Mouse (Mus musculus) heart, embryonic 15.5 days (tissue): ENCODE measurements around the gene Gm42878. TPM values are rescaled to one million over a fixed set of nuclear protein-coding genes. Genes with fewer than 3 reads are reported as not detected.
"Not testable (repeated sequence)": the region's sequence is repeated elsewhere in the genome, so short reads cannot be mapped to it uniquely, and the experiment has no call there.

ENCODE experiments used
- ATAC-seq: fragments of 200-750 bp; cut with Nextera tagmentation; replicated peaks from 2 replicates; pipeline ENCODE4 v1.8.0; 2017; ENCODE audit warnings: low read depth, moderate TSS enrichment; ENCODE audit not compliant: insufficient number of reproducible peaks, insufficient read depth, low FRiP score
- H3K27ac ChIP-seq: fragments of 300-500 bp; sonication (generic); 2 replicates; pipeline ENCODE4 v1.5.1; 2015; ENCODE audit warnings: mild to moderate bottlenecking, inconsistent platforms
- H3K27me3 ChIP-seq: fragments of 300-500 bp; sonication (generic); 2 replicates; pipeline ENCODE4 v1.6.1; 2015; ENCODE audit warnings: inconsistent platforms
- H3K36me3 ChIP-seq: fragments of 300-500 bp; sonication (generic); 2 replicates; pipeline ENCODE4 v1.6.1; 2015; ENCODE audit warnings: mild to moderate bottlenecking, inconsistent platforms
- H3K4me1 ChIP-seq: fragments of 300-500 bp; sonication (generic); replicated peaks from 2 replicates; pipeline ENCODE4 v1.6.1; 2015; ENCODE audit warnings: inconsistent platforms
- H3K4me2 ChIP-seq: fragments of 300-500 bp; sonication (generic); 2 replicates; pipeline ENCODE4 v1.6.1; 2015; ENCODE audit warnings: inconsistent platforms, mild to moderate bottlenecking, moderate library complexity
- H3K4me3 ChIP-seq: fragments of 300-500 bp; sonication (generic); 2 replicates; pipeline ENCODE4 v1.5.1; 2015; ENCODE audit warnings: mild to moderate bottlenecking, inconsistent platforms
- H3K9ac ChIP-seq: fragments of 300-500 bp; sonication (generic); 2 replicates; pipeline ENCODE4 v1.6.1; 2015; ENCODE audit warnings: mild to moderate bottlenecking, inconsistent platforms
- H3K9me3 ChIP-seq: fragments of 300-500 bp; sonication (generic); replicated peaks from 2 replicates; pipeline ENCODE4 v1.6.1; 2016; ENCODE audit warnings: inconsistent platforms
- WGBS: fragments of 180-500 bp; shearing (Covaris S2); methylation state at CpG from one replicate; pipeline ENCODE4 v1.1.7; 2015; ENCODE audit warnings: mixed read lengths; 5-methylcytosine and 5-hydroxymethylcytosine counted together
- polyA plus RNA-seq: library from polyadenylated mRNA; unstranded; fragments of >200 nt; fragmentation: Nextera tagmentation; extraction: Ambion mirVana; gene quantifications from 2 replicates; pipeline ENCODE4 v1.2.1, GENCODE M21; 2015

Gene Gm42878
- polyA plus RNA-seq, 1 experiment from 2014 or later: not detected

DNA sequence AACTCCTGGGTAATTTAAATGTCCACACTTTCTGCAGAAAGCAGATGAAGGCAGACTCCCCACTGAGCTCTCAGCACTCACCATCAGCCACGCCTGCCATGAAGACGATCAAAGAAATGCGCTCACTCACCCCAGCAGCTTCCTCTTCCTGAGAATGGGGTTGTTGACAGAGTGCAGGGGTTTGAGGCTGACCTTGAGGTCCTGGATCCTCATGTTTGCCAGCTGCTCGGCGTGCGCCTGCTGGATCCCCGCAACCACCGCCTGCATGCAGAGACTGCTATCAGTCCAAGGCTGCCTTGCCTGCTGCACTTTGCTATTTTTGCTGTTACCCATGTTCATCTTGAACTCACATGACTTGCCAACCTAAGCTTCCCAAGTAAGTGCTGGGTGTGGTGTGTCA is 18.3 kb downstream of the Gm42878 start:
- ATAC-seq: no peak
- Histone ChIP-seq H3K27ac (peak overlapping the region; percentile 22; the same call in 1 of the 2 replicates), H3K4me1 (0 out of 2 replicates have a peak, but pooled peaks cover 3% of the 10 kb centered on the region), H3K4me2 (no peak overlapping the region), H3K9me3 (no peaks in the 10 kb centered on the region), H3K27me3 (no peaks in the 10 kb centered on the region), H3K4me3 (no peak overlapping the region), H3K9ac (no peak overlapping the region), H3K36me3 (peaks cover 71% of the 10 kb centered on the region)
- WGBS: 53% methylated on average over 8 of the region's 8 CpGs

GRCm38 (mm10) chr5:121526526-121526925 is 18.8 kb downstream of the Gm42878 start:
- 77% methylated on average over 7 of the region's 7 CpGs for WGBS
- Histone ChIP-seq H3K4me3 (no peak overlapping the region), H3K27ac (no peak overlapping the region), H3K4me1 (0 out of 2 replicates have a peak, but pooled peaks cover 3% of the 10 kb centered on the region), H3K4me2 (no peak overlapping the region), H3K9ac (no peak overlapping the region), H3K36me3 (peaks cover 68% of the 10 kb centered on the region), H3K9me3 (no peaks in the 10 kb centered on the region), H3K27me3 (no peaks in the 10 kb centered on the region)
- ATAC-seq: no peak

DNA sequence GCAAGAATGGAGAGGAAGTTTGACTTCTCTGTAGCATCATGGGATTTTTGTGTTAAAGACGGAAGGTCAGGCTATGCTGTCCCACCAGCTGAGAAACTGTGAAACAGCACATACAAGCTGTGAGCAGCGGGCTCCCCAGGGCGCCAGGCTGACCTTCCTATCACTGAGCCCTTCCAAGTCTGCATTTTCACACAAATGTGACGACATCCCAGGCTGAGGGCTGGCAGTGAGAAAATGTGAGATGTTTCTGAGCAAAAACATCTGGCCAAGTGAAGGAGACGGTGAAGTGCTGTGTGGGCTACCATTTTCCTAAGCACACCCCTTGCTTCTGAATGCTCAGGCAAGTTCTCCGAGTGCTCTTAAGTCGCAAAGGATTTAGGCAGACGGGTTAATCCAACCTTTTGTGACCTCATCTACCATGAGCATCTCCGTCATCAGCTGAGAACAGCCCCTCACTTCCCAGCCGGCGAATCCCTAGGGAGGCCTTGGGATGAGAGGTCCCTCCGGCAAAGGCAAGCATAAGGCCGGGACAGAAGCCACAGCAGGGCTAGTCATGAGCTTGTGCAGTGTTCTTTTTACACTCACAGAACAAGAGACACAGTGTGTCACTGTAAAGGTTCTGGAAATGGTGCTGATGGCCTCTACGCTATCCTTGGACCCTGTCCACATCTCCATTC is 19.4 kb downstream of the Gm42878 start:
- Histone ChIP-seq H3K4me2 (no peak overlapping the region), H3K9me3 (no peaks in the 10 kb centered on the region), H3K4me1 (0 out of 2 replicates have a peak, but pooled peaks cover 3% of the 10 kb centered on the region), H3K4me3 (no peak overlapping the region), H3K27me3 (no peaks in the 10 kb centered on the region), H3K36me3 (peaks cover 65% of the 10 kb centered on the region), H3K9ac (no peak overlapping the region), H3K27ac (no peak overlapping the region)
- WGBS: 67% methylated on average over 14 of the region's 14 CpGs
- 0 out of 2 replicates have a peak, but pooled peaks have one; percentile 43 for ATAC-seq

DNA sequence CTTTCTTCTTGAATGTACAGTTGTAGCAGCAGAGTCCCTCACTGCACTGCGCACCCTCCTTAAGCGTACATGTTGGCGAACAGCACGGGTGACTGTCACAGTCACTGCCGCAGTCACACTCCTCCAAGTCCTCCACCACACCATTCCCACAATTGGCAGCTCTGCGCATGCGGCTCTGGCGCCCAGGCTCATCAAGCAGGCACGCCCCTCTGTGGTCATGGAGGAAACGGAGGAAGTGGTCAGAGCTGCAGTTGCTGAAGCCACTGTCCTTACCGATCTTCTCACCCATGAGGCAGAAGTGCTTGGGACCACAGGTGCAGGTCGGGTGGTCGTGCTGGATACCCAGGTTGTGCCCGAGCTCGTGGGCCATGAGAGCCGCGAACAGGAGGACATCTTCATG is 25.5 kb downstream of the Gm42878 start:
- peaks cover 19% of the 10 kb centered on the region for H3K36me3 ChIP-seq
- not testable (repeated sequence) for H3K4me1 ChIP-seq, H3K4me3 ChIP-seq, ATAC-seq, H3K9ac ChIP-seq, H3K27me3 ChIP-seq, H3K4me2 ChIP-seq, H3K27ac ChIP-seq, H3K9me3 ChIP-seq
- WGBS: 92% methylated on average over 10 of the region's 17 CpGs

GRCm38 (mm10) chr5:121518983-121519382 is 26.3 kb downstream of the Gm42878 start:
- H3K27me3 ChIP-seq: no peaks in the 10 kb centered on the region
- H3K27ac ChIP-seq: no peak overlapping the region
- peaks cover 11% of the 10 kb centered on the region for H3K36me3 ChIP-seq
- H3K9ac ChIP-seq: no peak overlapping the region
- no peak overlapping the region for H3K4me2 ChIP-seq
- 84% methylated on average over 9 of the region's 9 CpGs for WGBS
- ATAC-seq: no peak
- no peaks in the 10 kb centered on the region for H3K9me3 ChIP-seq
- no peaks in the 10 kb centered on the region for H3K4me1 ChIP-seq
- H3K4me3 ChIP-seq: no peak overlapping the region

DNA sequence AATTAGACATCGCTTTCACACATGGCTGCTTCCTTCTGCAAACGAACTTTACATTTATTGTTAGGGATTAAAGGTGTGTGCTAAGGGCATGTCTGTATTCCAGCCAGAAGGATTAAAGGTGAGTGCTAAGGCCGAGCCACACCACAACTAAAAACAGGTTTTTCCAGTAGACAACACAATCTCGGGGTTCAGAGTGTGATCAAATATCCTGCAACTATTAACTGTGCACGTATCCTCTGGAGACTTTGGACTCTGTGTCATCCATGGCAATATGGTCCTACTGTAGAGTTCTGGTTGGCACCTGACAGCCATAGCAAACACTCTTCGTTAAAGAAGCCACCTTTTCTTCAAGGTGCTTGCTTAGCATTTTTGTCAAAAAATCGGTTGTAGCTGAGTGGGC is 35.3 kb downstream of the Gm42878 start:
- Histone ChIP-seq H3K36me3 (no peaks in the 10 kb centered on the region), H3K27ac (no peak overlapping the region), H3K4me2 (no peak overlapping the region), H3K27me3 (no peaks in the 10 kb centered on the region), H3K4me1 (no peaks in the 10 kb centered on the region), H3K4me3 (no peak overlapping the region), H3K9me3 (no peaks in the 10 kb centered on the region), H3K9ac (no peak overlapping the region)
- WGBS: 82% methylated on average over 7 of the region's 7 CpGs
- ATAC-seq: no peak

- Histone ChIP-seq H3K27ac (no peak overlapping the region), H3K4me1 (no peaks in the 10 kb centered on the region), H3K4me3 (no peak overlapping the region), H3K36me3 (no peaks in the 10 kb centered on the region), H3K4me2 (no peak overlapping the region), H3K9me3 (no peaks in the 10 kb centered on the region), H3K9ac (no peak overlapping the region), H3K27me3 (no peaks in the 10 kb centered on the region)
- 95% methylated on average over 1 of the region's 1 CpGs for WGBS
- ATAC-seq: no peak
These were observed 38.4 kb downstream of the Gm42878 start for GRCm38 (mm10) chr5:121506846-121507245.

DNA sequence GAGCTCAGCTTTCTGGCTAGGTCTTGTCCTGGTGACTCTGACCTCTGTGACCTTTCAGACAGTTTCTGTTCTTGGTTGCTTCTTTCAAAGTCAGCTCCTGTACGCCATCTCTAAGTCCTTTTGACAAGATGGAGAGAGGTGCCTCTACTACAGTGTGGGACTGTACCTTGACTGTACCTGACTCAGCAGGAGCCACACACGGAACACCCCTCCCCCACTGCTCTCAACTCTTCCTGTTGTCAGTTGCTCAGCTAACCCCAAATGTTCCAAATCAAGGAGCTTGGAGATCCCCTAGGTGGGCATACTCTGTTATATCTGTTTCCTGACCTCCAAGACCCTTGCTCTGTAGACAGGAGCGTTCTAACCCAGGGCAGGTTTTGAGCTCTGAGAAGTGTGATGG is 42.1 kb downstream of the Gm42878 start, which contains the start of gene Adam1b:
Gene Adam1b, minus strand, starts transcription at position 205 of the 400 bp plus-strand sequence.
- H3K4me3 ChIP-seq: no peak within 1 kb of the TSS
- H3K36me3 ChIP-seq: no peaks in the 10 kb centered on the region
- ATAC-seq: no peak
- H3K27ac ChIP-seq: no peak within 1 kb of the TSS
- H3K4me2 ChIP-seq: no peak within 1 kb of the TSS
- H3K27me3 ChIP-seq: no peaks in the 10 kb centered on the region
- WGBS: 69% methylated on average over 3 of the region's 3 CpGs
- no peaks in the 10 kb centered on the region for H3K9me3 ChIP-seq
- no peak within 1 kb of the TSS for H3K9ac ChIP-seq
- H3K4me1 ChIP-seq: no peaks in the 10 kb centered on the region

GRCm38 (mm10) chr5:121501424-121501996 is 43.8 kb downstream of the Gm42878 start:
- not testable (repeated sequence) for H3K27ac ChIP-seq, H3K36me3 ChIP-seq, H3K4me2 ChIP-seq, H3K4me3 ChIP-seq, ATAC-seq, H3K27me3 ChIP-seq, H3K4me1 ChIP-seq, H3K9ac ChIP-seq, H3K9me3 ChIP-seq
- WGBS: 58% methylated on average over 11 of the region's 17 CpGs

DNA sequence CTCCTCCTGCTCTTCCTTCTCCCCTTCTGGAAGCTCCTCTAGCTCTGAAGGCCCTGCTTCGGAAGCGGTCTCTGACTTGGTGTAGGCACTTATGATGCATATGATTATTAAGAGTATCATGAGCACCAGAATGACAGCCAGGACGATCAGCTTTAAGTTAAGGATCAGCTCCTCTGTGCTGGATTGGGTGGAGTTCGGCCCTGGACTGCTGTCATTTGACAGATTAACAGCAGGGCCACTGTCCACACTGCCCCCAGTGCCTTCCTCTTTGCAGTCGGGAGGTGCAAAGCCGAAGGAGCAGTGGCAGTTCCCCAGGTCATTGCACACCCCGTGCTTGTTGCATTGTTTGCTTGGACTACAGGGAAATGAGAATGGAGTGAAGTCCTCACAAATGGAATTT is 44.6 kb downstream of the Gm42878 start:
- Histone ChIP-seq H3K9me3 (no peaks in the 10 kb centered on the region), H3K27ac (no peak overlapping the region), H3K4me2 (no peak overlapping the region), H3K9ac (no peak overlapping the region), H3K4me3 (no peak overlapping the region), H3K36me3 (no peaks in the 10 kb centered on the region), H3K27me3 (no peaks in the 10 kb centered on the region), H3K4me1 (no peaks in the 10 kb centered on the region)
- 65% methylated on average over 7 of the region's 7 CpGs for WGBS
- ATAC-seq: no peak

DNA sequence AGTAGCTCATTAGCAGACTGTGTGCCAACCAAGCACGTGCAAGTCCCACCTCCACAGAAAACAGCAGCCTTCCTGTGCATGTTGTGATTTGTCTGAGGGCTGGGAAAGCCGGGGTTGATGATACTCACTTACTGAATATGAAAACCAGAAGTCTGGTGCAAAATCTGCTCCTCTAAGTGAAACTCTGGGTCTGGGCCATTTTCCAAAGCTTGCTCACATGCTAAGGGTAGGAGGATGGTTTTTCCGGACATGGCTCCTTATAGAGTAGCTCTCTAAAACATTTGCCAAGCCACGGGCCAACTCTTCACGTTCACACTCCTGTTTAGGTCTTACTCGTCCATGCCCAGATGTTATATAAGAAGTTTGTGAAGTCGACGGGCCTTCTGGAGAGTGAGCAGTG is 52.0 kb downstream of the Gm42878 start:
- Histone ChIP-seq H3K4me2 (no peak overlapping the region), H3K27me3 (no peaks in the 10 kb centered on the region), H3K9ac (no peak overlapping the region), H3K36me3 (no peaks in the 10 kb centered on the region), H3K9me3 (no peaks in the 10 kb centered on the region), H3K4me3 (no peak overlapping the region), H3K4me1 (no peaks in the 10 kb centered on the region), H3K27ac (no peak overlapping the region)
- no peak for ATAC-seq
- 64% methylated on average over 8 of the region's 8 CpGs for WGBS

GRCm38 (mm10) chr5:121484801-121485200 is 60.5 kb downstream of the Gm42878 start:
- Histone ChIP-seq H3K27me3 (no peaks in the 10 kb centered on the region), H3K9ac (no peak overlapping the region), H3K27ac (no peak overlapping the region), H3K36me3 (no peaks in the 10 kb centered on the region), H3K4me1 (no peaks in the 10 kb centered on the region), H3K4me2 (no peak overlapping the region), H3K4me3 (no peak overlapping the region), H3K9me3 (no peaks in the 10 kb centered on the region)
- WGBS: 73% methylated on average over 5 of the region's 5 CpGs
- ATAC-seq: no peak
